Mouse (Mus musculus): ENCODE measurements around the gene Zfp950. TPM values are rescaled to one million over a fixed set of nuclear protein-coding genes. Genes with fewer than 3 reads are reported as not detected.

Zfp950 gene
- polyA plus RNA-seq, 1 experiment from 2014 or later, result 36.8 TPM

GRCm38 (mm10) chr19:61097764-61098163 lies 42.9 kb downstream of the Zfp950 start:
- WGBS, result 18% methylated on average over 4 of the region's 4 CpGs
- H3K9me3 ChIP-seq (ENCODE audit: control insufficient read depth, low read length), result no peaks in the 10 kb centered on the region
- H3K9ac ChIP-seq (ENCODE audit: low read length), result no peak overlapping the region
- H3K4me3 ChIP-seq (ENCODE audit: low read length), result no peak overlapping the region
- H3K27ac ChIP-seq (ENCODE audit: low read length), result no peak overlapping the region
- ATAC-seq (ENCODE audit: low read depth), result no peak
- no peak overlapping the region for H3K4me2 ChIP-seq (ENCODE audit: low read depth, low read length)
- H3K36me3 ChIP-seq (ENCODE audit: control insufficient read depth, insufficient read depth, low read length), result 0 out of 2 replicates have a peak, but pooled peaks cover 5% of the 10 kb centered on the region
- no peaks in the 10 kb centered on the region for H3K27me3 ChIP-seq (ENCODE audit: control insufficient read depth, insufficient read depth, low read depth, low read length)
- H3K4me1 ChIP-seq (replicated peaks; ENCODE audit: control insufficient read depth, insufficient read depth, low read length), result no peaks in the 10 kb centered on the region

- WGBS, result 79% methylated on average over 2 of the region's 2 CpGs
- no peak overlapping the region for H3K4me2 ChIP-seq (ENCODE audit: low read depth, low read length)
- H3K9me3 ChIP-seq (ENCODE audit: control insufficient read depth, low read length), result no peaks in the 10 kb centered on the region
- no peak overlapping the region for H3K4me3 ChIP-seq (ENCODE audit: low read length)
- no peak for ATAC-seq (ENCODE audit: low read depth)
- no peaks in the 10 kb centered on the region for H3K4me1 ChIP-seq (replicated peaks; ENCODE audit: control insufficient read depth, insufficient read depth, low read length)
- H3K27me3 ChIP-seq (ENCODE audit: control insufficient read depth, insufficient read depth, low read depth, low read length), result no peaks in the 10 kb centered on the region
- peaks cover 6% of the 10 kb centered on the region; the same call in 1 of the 2 replicates for H3K36me3 ChIP-seq (ENCODE audit: control insufficient read depth, insufficient read depth, low read length)
- no peak overlapping the region for H3K27ac ChIP-seq (ENCODE audit: low read length)
- no peak overlapping the region for H3K9ac ChIP-seq (ENCODE audit: low read length)
Observed at GRCm38 (mm10) chr19:61096776-61097175, 43.9 kb downstream of the Zfp950 start.

- Histone ChIP-seq H3K9ac (ENCODE audit: low read length) (no peak overlapping the region), H3K36me3 (ENCODE audit: control insufficient read depth, insufficient read depth, low read length) (peaks cover 8% of the 10 kb centered on the region; the same call in 1 of the 2 replicates), H3K27me3 (ENCODE audit: control insufficient read depth, insufficient read depth, low read depth, low read length) (no peaks in the 10 kb centered on the region), H3K4me1 (replicated peaks; ENCODE audit: control insufficient read depth, insufficient read depth, low read length) (no peaks in the 10 kb centered on the region), H3K27ac (ENCODE audit: low read length) (no peak overlapping the region), H3K9me3 (ENCODE audit: control insufficient read depth, low read length) (no peaks in the 10 kb centered on the region), H3K4me3 (ENCODE audit: low read length) (no peak overlapping the region), H3K4me2 (ENCODE audit: low read depth, low read length) (no peak overlapping the region)
- ATAC-seq (ENCODE audit: low read depth), result no peak
- WGBS, result 84% methylated on average over 4 of the region's 4 CpGs
Observed at GRCm38 (mm10) chr19:61090541-61090940, 50.1 kb downstream of the Zfp950 start.

- ATAC-seq (ENCODE audit: low read depth), result no peak
- Histone ChIP-seq H3K36me3 (ENCODE audit: control insufficient read depth, insufficient read depth, low read length) (peaks cover 8% of the 10 kb centered on the region; the same call in 1 of the 2 replicates), H3K27me3 (ENCODE audit: control insufficient read depth, insufficient read depth, low read depth, low read length) (no peaks in the 10 kb centered on the region), H3K27ac (ENCODE audit: low read length) (no peak overlapping the region), H3K4me1 (replicated peaks; ENCODE audit: control insufficient read depth, insufficient read depth, low read length) (no peaks in the 10 kb centered on the region), H3K4me3 (ENCODE audit: low read length) (no peak overlapping the region), H3K4me2 (ENCODE audit: low read depth, low read length) (no peak overlapping the region), H3K9me3 (ENCODE audit: control insufficient read depth, low read length) (no peaks in the 10 kb centered on the region), H3K9ac (ENCODE audit: low read length) (no peak overlapping the region)
- WGBS, result 86% methylated on average over 3 of the region's 3 CpGs
Observed at GRCm38 (mm10) chr19:61089001-61089400, 51.6 kb downstream of the Zfp950 start.

- ATAC-seq (ENCODE audit: low read depth), result no peak
- Histone ChIP-seq H3K9ac (ENCODE audit: low read length) (no peak overlapping the region), H3K4me2 (ENCODE audit: low read depth, low read length) (no peak overlapping the region), H3K9me3 (ENCODE audit: control insufficient read depth, low read length) (no peaks in the 10 kb centered on the region), H3K4me1 (replicated peaks; ENCODE audit: control insufficient read depth, insufficient read depth, low read length) (no peaks in the 10 kb centered on the region), H3K4me3 (ENCODE audit: low read length) (no peak overlapping the region), H3K27ac (ENCODE audit: low read length) (no peak overlapping the region), H3K27me3 (ENCODE audit: control insufficient read depth, insufficient read depth, low read depth, low read length) (no peaks in the 10 kb centered on the region), H3K36me3 (ENCODE audit: control insufficient read depth, insufficient read depth, low read length) (peaks cover 6% of the 10 kb centered on the region; the same call in 1 of the 2 replicates)
- WGBS, result 96% methylated on average over 1 of the region's 1 CpGs
Observed at GRCm38 (mm10) chr19:61087781-61088180, 52.9 kb downstream of the Zfp950 start.

- peaks cover 5% of the 10 kb centered on the region; the same call in 1 of the 2 replicates for H3K36me3 ChIP-seq (ENCODE audit: control insufficient read depth, insufficient read depth, low read length)
- H3K4me2 ChIP-seq (ENCODE audit: low read depth, low read length), result no peak overlapping the region
- no peak overlapping the region for H3K4me3 ChIP-seq (ENCODE audit: low read length)
- H3K9me3 ChIP-seq (ENCODE audit: control insufficient read depth, low read length), result no peaks in the 10 kb centered on the region
- no peak overlapping the region for H3K27ac ChIP-seq (ENCODE audit: low read length)
- H3K27me3 ChIP-seq (ENCODE audit: control insufficient read depth, insufficient read depth, low read depth, low read length), result no peaks in the 10 kb centered on the region
- no peak overlapping the region for H3K9ac ChIP-seq (ENCODE audit: low read length)
- no peak for ATAC-seq (ENCODE audit: low read depth)
- H3K4me1 ChIP-seq (replicated peaks; ENCODE audit: control insufficient read depth, insufficient read depth, low read length), result no peaks in the 10 kb centered on the region
- WGBS, result 65% methylated on average over 2 of the region's 2 CpGs
Observed at GRCm38 (mm10) chr19:61085217-61085616, 55.4 kb downstream of the Zfp950 start.

- H3K27ac ChIP-seq (ENCODE audit: low read length), result no peak overlapping the region
- peak; percentile 72; the same call in 1 of the 2 replicates for ATAC-seq (ENCODE audit: low read depth)
- H3K4me2 ChIP-seq (ENCODE audit: low read depth, low read length), result no peak overlapping the region
- H3K4me3 ChIP-seq (ENCODE audit: low read length), result no peak overlapping the region
- H3K36me3 ChIP-seq (ENCODE audit: control insufficient read depth, insufficient read depth, low read length), result peaks cover 5% of the 10 kb centered on the region; the same call in 1 of the 2 replicates
- H3K27me3 ChIP-seq (ENCODE audit: control insufficient read depth, insufficient read depth, low read depth, low read length), result no peaks in the 10 kb centered on the region
- no peaks in the 10 kb centered on the region for H3K4me1 ChIP-seq (replicated peaks; ENCODE audit: control insufficient read depth, insufficient read depth, low read length)
- WGBS, result 40% methylated on average over 4 of the region's 4 CpGs
- no peaks in the 10 kb centered on the region for H3K9me3 ChIP-seq (ENCODE audit: control insufficient read depth, low read length)
- H3K9ac ChIP-seq (ENCODE audit: low read length), result no peak overlapping the region
Observed at GRCm38 (mm10) chr19:61084149-61084940, 56.3 kb downstream of the Zfp950 start.

GRCm38 (mm10) chr19:61083006-61083405 lies 57.6 kb downstream of the Zfp950 start:
- ATAC-seq (ENCODE audit: low read depth), result no peak
- H3K4me1 ChIP-seq (replicated peaks; ENCODE audit: control insufficient read depth, insufficient read depth, low read length), result no peaks in the 10 kb centered on the region
- no peaks in the 10 kb centered on the region for H3K27me3 ChIP-seq (ENCODE audit: control insufficient read depth, insufficient read depth, low read depth, low read length)
- no peaks in the 10 kb centered on the region for H3K9me3 ChIP-seq (ENCODE audit: control insufficient read depth, low read length)
- H3K4me2 ChIP-seq (ENCODE audit: low read depth, low read length), result no peak overlapping the region
- no peak overlapping the region for H3K4me3 ChIP-seq (ENCODE audit: low read length)
- no peak overlapping the region for H3K9ac ChIP-seq (ENCODE audit: low read length)
- H3K27ac ChIP-seq (ENCODE audit: low read length), result no peak overlapping the region
- WGBS, result 92% methylated on average over 8 of the region's 8 CpGs
- peaks cover 3% of the 10 kb centered on the region; the same call in 1 of the 2 replicates for H3K36me3 ChIP-seq (ENCODE audit: control insufficient read depth, insufficient read depth, low read length)

- Histone ChIP-seq H3K4me1 (replicated peaks; ENCODE audit: control insufficient read depth, insufficient read depth, low read length) (no peaks in the 10 kb centered on the region), H3K36me3 (ENCODE audit: control insufficient read depth, insufficient read depth, low read length) (0 out of 2 replicates have a peak, but pooled peaks cover 3% of the 10 kb centered on the region), H3K4me2 (ENCODE audit: low read depth, low read length) (no peak overlapping the region), H3K4me3 (ENCODE audit: low read length) (no peak overlapping the region), H3K9me3 (ENCODE audit: control insufficient read depth, low read length) (no peaks in the 10 kb centered on the region), H3K27ac (ENCODE audit: low read length) (no peak overlapping the region), H3K9ac (ENCODE audit: low read length) (no peak overlapping the region), H3K27me3 (ENCODE audit: control insufficient read depth, insufficient read depth, low read depth, low read length) (no peaks in the 10 kb centered on the region)
- WGBS, result 79% methylated on average over 5 of the region's 5 CpGs
- ATAC-seq (ENCODE audit: low read depth), result 0 out of 2 replicates have a peak, but pooled peaks have one; percentile 27
Observed at GRCm38 (mm10) chr19:61080251-61080749, 60.3 kb downstream of the Zfp950 start.
